Mouse (Mus musculus) C2C12 (cell line): ENCODE measurements around the gene Tmem72. TPM values are rescaled to one million over a fixed set of nuclear protein-coding genes. Genes with fewer than 3 reads are reported as not detected.

Source experiments
- H3K27me3 ChIP-seq: one replicate; pipeline ENCODE4 v1.6.1; 2011; ENCODE audit not compliant: control insufficient read depth, insufficient read depth, insufficient read length
- H3K36me3 ChIP-seq: one replicate; pipeline ENCODE4 v1.6.1; 2011; ENCODE audit not compliant: control insufficient read depth, insufficient read depth
- H3K4me3 ChIP-seq: one replicate; pipeline ENCODE4 v1.5.1; 2011; ENCODE audit warnings: mild to moderate bottlenecking, control low read depth; ENCODE audit not compliant: poor library complexity, insufficient read depth, severe bottlenecking
- H3K79me2 ChIP-seq: one replicate; pipeline ENCODE4 v1.6.1; 2011; ENCODE audit not compliant: control insufficient read depth, insufficient read depth
- H3K79me3 ChIP-seq: one replicate; pipeline ENCODE4 v1.6.1; 2011; ENCODE audit warnings: low read depth, control low read depth
- H3ac ChIP-seq: one replicate; pipeline ENCODE3; 2011; ENCODE audit warnings: low read depth; ENCODE audit not compliant: control insufficient read depth, insufficient read length
- CEBPB ChIP-seq: IDR thresholded peaks from one replicate; pipeline ENCODE4 v1.6.1; 2011; ENCODE audit warnings: low read depth, mild to moderate bottlenecking, control low read depth, moderate library complexity
- CTCF ChIP-seq: IDR thresholded peaks from one replicate; pipeline ENCODE4 v1.5.1; 2011; ENCODE audit not compliant: control insufficient read depth, insufficient read depth, insufficient read length
- FOSL1 ChIP-seq: IDR thresholded peaks from one replicate; pipeline ENCODE4 v1.8.0; 2011; ENCODE audit warnings: mild to moderate bottlenecking, low read length; ENCODE audit not compliant: poor library complexity, insufficient read depth, severe bottlenecking
- MAX ChIP-seq: IDR thresholded peaks from one replicate; pipeline ENCODE4 v1.6.1; 2011; ENCODE audit warnings: mild to moderate bottlenecking, control low read depth
- MYOD1 ChIP-seq: IDR thresholded peaks from one replicate; pipeline ENCODE4 v1.6.1; 2011; ENCODE audit warnings: low read depth; ENCODE audit not compliant: control insufficient read depth, insufficient read length
- MYOG ChIP-seq: IDR thresholded peaks from one replicate; pipeline ENCODE4 v1.6.1; 2011; ENCODE audit not compliant: control insufficient read depth, insufficient read length; ENCODE audit errors: extremely low read depth
- USF1 ChIP-seq: IDR thresholded peaks from one replicate; pipeline ENCODE4 v1.6.1; 2011; ENCODE audit warnings: low read depth, mild to moderate bottlenecking, control low read depth, moderate library complexity
- polyA plus RNA-seq: library from polyadenylated mRNA; unstranded; fragments of >200 nt; fragmentation: generic; extraction: Trizol; gene quantifications from one replicate; pipeline ENCODE4 v1.2.1, GENCODE M21; 2012; ENCODE audit warnings: missing spikeins

The Tmem72 gene
- polyA plus RNA-seq, 1 experiment, result 0.06 TPM

GRCm38 (mm10) chr6:116735361-116735760, 18.6 kb upstream of the Tmem72 start:
- TF ChIP-seq USF1, result no peak
- no peak for TF ChIP-seq MYOD1
- no peak for TF ChIP-seq MYOG
- no peak for TF ChIP-seq CEBPB
- no peak for TF ChIP-seq CTCF
- TF ChIP-seq MAX, result no peak
- no peak for TF ChIP-seq FOSL1
- no peak overlapping the region for H3ac ChIP-seq
- H3K4me3 ChIP-seq, result no peak overlapping the region
- no peaks in the 10 kb centered on the region for H3K79me2 ChIP-seq
- H3K36me3 ChIP-seq, result no peaks in the 10 kb centered on the region
- peaks cover 10% of the 10 kb centered on the region for H3K27me3 ChIP-seq
- no peaks in the 10 kb centered on the region for H3K79me3 ChIP-seq

GRCm38 (mm10) chr6:116733577-116733976, 16.9 kb upstream of the Tmem72 start:
- Histone ChIP-seq H3K36me3 (no peaks in the 10 kb centered on the region), H3K27me3 (peaks cover 8% of the 10 kb centered on the region), H3ac (no peak overlapping the region), H3K79me2 (no peaks in the 10 kb centered on the region), H3K4me3 (no peak overlapping the region), H3K79me3 (no peaks in the 10 kb centered on the region)
- TF ChIP-seq FOSL1 (no peak), MYOG (no peak), CEBPB (no peak), MYOD1 (no peak), USF1 (no peak), MAX (no peak), CTCF (no peak)

- no peak for TF ChIP-seq FOSL1
- no peak for TF ChIP-seq MYOG
- no peak for TF ChIP-seq CTCF
- TF ChIP-seq USF1, result no peak
- Histone ChIP-seq H3K36me3 (no peaks in the 10 kb centered on the region), H3K79me2 (no peaks in the 10 kb centered on the region), H3K79me3 (no peaks in the 10 kb centered on the region), H3K4me3 (no peak overlapping the region), H3ac (no peak overlapping the region), H3K27me3 (no peaks in the 10 kb centered on the region)
Observed at GRCm38 (mm10) chr6:116724489-116725160, 7.9 kb upstream of the Tmem72 start.

DNA sequence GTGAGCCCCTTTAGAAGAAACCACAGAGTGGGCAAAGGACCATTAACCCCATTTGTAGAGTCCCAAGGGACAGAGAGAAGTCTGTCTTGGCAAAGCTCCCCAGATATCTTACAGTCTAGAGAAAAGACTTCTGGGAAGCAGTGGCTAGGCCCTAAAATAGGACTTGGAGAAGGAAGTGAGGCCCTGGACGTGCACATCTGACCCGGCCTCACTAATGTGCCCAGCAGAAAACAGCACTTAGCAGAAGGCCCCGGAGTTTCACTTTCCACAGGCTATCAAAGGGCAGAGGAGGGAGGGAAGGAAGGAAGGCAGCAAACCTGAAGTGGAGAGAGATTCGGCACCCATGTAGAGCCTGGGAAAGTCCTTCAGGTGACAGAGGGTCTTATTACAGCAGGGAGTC, 2.2 kb upstream of the Tmem72 start:
- Histone ChIP-seq H3K27me3 (no peaks in the 10 kb centered on the region), H3ac (no peak overlapping the region), H3K4me3 (no peak overlapping the region), H3K79me2 (no peaks in the 10 kb centered on the region), H3K36me3 (no peaks in the 10 kb centered on the region), H3K79me3 (no peaks in the 10 kb centered on the region)
- TF ChIP-seq CTCF (no peak), MYOD1 (no peak), USF1 (no peak), MAX (no peak), FOSL1 (no peak)

GRCm38 (mm10) chr6:116718361-116718760, 1.6 kb upstream of the Tmem72 start:
- TF ChIP-seq CEBPB (no peak), MYOG (no peak), USF1 (no peak)
- Histone ChIP-seq H3K4me3 (no peak overlapping the region), H3K79me2 (no peaks in the 10 kb centered on the region), H3ac (no peak overlapping the region), H3K36me3 (no peaks in the 10 kb centered on the region), H3K27me3 (no peaks in the 10 kb centered on the region), H3K79me3 (no peaks in the 10 kb centered on the region)

- Histone ChIP-seq H3K79me3 (no peaks in the 10 kb centered on the region), H3K4me3 (no peak overlapping the region), H3ac (no peak overlapping the region), H3K36me3 (no peaks in the 10 kb centered on the region), H3K27me3 (no peaks in the 10 kb centered on the region), H3K79me2 (no peaks in the 10 kb centered on the region)
- no peak for TF ChIP-seq USF1
- TF ChIP-seq CEBPB, result no peak
- no peak for TF ChIP-seq FOSL1
- TF ChIP-seq MYOD1, result no peak
- TF ChIP-seq MAX, result no peak
- no peak for TF ChIP-seq MYOG
- no peak for TF ChIP-seq CTCF
Observed at GRCm38 (mm10) chr6:116717851-116718250, 1.1 kb upstream of the Tmem72 start.
